Mouse (Mus musculus) kidney, postnatal 0 days (tissue): ENCODE measurements around the gene Rpl3. TPM values are rescaled to one million over a fixed set of nuclear protein-coding genes. Genes with fewer than 3 reads are reported as not detected.

Experiments
- ATAC-seq: fragments of 200-750 bp; cut with Nextera tagmentation; replicated peaks from 2 replicates; pipeline ENCODE4 v1.8.0; 2017; ENCODE audit warnings: low read depth, moderate number of reproducible peaks, moderate TSS enrichment, moderate library complexity; ENCODE audit not compliant: low FRiP score
- DNase-seq: peaks from one replicate; pipeline ENCODE4 v3.0.0-alpha.2; 2016; ENCODE audit warnings: low spot score
- H3K27ac ChIP-seq: fragments of 300-500 bp; sonication (generic); 2 replicates; pipeline ENCODE4 v1.5.1; 2014; ENCODE audit warnings: mild to moderate bottlenecking
- H3K27me3 ChIP-seq: fragments of 300-500 bp; sonication (generic); 2 replicates; pipeline ENCODE4 v1.6.1; 2014; ENCODE audit warnings: low read length, mixed read lengths; ENCODE audit not compliant: insufficient read depth
- H3K36me3 ChIP-seq: fragments of 300-500 bp; sonication (generic); 2 replicates; pipeline ENCODE4 v1.6.1; 2014; ENCODE audit warnings: low read length, mixed read lengths; ENCODE audit not compliant: insufficient read depth
- H3K4me1 ChIP-seq: fragments of 300-500 bp; sonication (generic); replicated peaks from 2 replicates; pipeline ENCODE4 v1.6.1; 2014; ENCODE audit warnings: antibody characterized with exemption, low read length, mixed read lengths; ENCODE audit not compliant: insufficient read depth
- H3K4me2 ChIP-seq: fragments of 300-500 bp; sonication (generic); 2 replicates; pipeline ENCODE4 v1.6.1; 2014; ENCODE audit warnings: mild to moderate bottlenecking, low read length, moderate library complexity, mixed read lengths
- H3K4me3 ChIP-seq: fragments of 300-500 bp; sonication (generic); replicated peaks from 2 replicates; pipeline ENCODE4 v1.5.1; 2014; ENCODE audit warnings: low read depth, low read length
- H3K9ac ChIP-seq: fragments of 300-500 bp; sonication (generic); 2 replicates; pipeline ENCODE4 v1.6.1; 2014; ENCODE audit warnings: low read depth, low read length
- H3K9me3 ChIP-seq: fragments of 300-500 bp; sonication (generic); replicated peaks from 2 replicates; pipeline ENCODE4 v1.6.1; 2016; ENCODE audit warnings: low read length, inconsistent platforms, mixed read lengths
- CTCF ChIP-seq: IDR thresholded peaks from 2 replicates; pipeline ENCODE4 v1.5.1; 2016; ENCODE audit warnings: antibody characterized with exemption, low read depth, mild to moderate bottlenecking, moderate library complexity
- WGBS: fragments of 180-500 bp; shearing (Covaris S2); extraction: QIAGEN DNeasy Blood & Tissue Kit; methylation state at CpG from one replicate; pipeline ENCODE4 v1.1.7; 2014; 5-methylcytosine and 5-hydroxymethylcytosine counted together
- polyA plus RNA-seq: library from polyadenylated mRNA; unstranded; fragments of >200 nt; fragmentation: Nextera tagmentation; extraction: Ambion mirVana; gene quantifications from 2 replicates; pipeline ENCODE4 v1.2.1, GENCODE M21; 2015

Gene Rpl3
- polyA plus RNA-seq, 1 experiment from 2014 or later: 975 TPM

GRCm38 (mm10) chr15:80078058-80078814 lies 13.4 kb downstream of the Rpl3 start:
- Histone ChIP-seq H3K27ac (no peak overlapping the region), H3K4me1 (peaks cover 6% of the 10 kb centered on the region; the same call in 1 of the 2 replicates), H3K9me3 (no peaks in the 10 kb centered on the region), H3K4me2 (no peak overlapping the region), H3K36me3 (peaks cover 38% of the 10 kb centered on the region), H3K9ac (no peak overlapping the region), H3K27me3 (no peaks in the 10 kb centered on the region), H3K4me3 (no peak overlapping the region)
- WGBS: 77% methylated on average over 11 of the region's 11 CpGs
- TF ChIP-seq CTCF: 0 out of 2 replicates have a peak, but pooled peaks have one; percentile 28
- DNase-seq (no peak), ATAC-seq (no peak)

GRCm38 (mm10) chr15:80076338-80077136 lies 15.1 kb downstream of the Rpl3 start:
- Histone ChIP-seq H3K27me3 (no peaks in the 10 kb centered on the region), H3K27ac (no peak overlapping the region), H3K9ac (no peak overlapping the region), H3K4me3 (no peak overlapping the region), H3K4me1 (peaks cover 6% of the 10 kb centered on the region; the same call in 1 of the 2 replicates), H3K9me3 (no peaks in the 10 kb centered on the region), H3K4me2 (no peak overlapping the region), H3K36me3 (peaks cover 33% of the 10 kb centered on the region)
- TF ChIP-seq CTCF: peak; percentile 85
- DNase-seq (peak; percentile 86), ATAC-seq (no peak)
- 9% methylated on average over 2 of the region's 2 CpGs for WGBS

DNA sequence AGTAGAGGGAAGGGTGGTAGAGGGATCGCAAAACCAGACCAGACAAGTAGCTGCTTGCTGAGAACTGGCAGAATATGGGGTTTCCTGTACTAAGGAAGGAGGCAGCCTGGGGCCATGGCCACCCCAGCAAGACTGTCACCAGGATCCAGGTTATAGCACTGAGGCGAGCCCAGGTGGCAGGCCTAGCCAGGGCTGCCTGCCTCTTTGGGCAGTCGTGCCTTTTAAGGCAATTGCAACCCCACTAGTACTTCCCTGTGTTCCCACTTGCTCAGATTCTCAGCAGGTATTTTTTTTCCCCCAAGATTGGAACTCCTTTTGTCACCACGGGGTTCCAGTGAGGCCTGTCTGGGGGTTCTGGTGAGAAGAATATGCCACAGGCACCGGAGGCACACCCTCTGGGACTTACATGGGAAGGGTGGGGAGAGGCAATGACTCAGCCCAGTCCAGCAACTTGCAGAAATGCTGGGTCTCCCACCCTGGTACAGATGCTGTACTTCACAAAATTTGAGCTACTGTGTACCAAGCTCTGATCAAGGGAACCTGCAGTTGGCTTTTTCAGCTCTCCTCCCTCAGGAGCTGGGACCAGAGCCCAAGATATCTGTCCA lies 15.8 kb downstream of the Rpl3 start:
- Histone ChIP-seq H3K4me2 (no peak overlapping the region), H3K4me3 (no peak overlapping the region), H3K27ac (peak overlapping the region; percentile 47; the same call in 1 of the 2 replicates), H3K4me1 (peaks cover 1% of the 10 kb centered on the region; the same call in 1 of the 2 replicates), H3K27me3 (no peaks in the 10 kb centered on the region), H3K9me3 (no peaks in the 10 kb centered on the region), H3K36me3 (peaks cover 33% of the 10 kb centered on the region), H3K9ac (no peak overlapping the region)
- 35% methylated on average over 5 of the region's 5 CpGs for WGBS
- ATAC-seq: no peak
- no peak for DNase-seq
- TF ChIP-seq CTCF: no peak

DNA sequence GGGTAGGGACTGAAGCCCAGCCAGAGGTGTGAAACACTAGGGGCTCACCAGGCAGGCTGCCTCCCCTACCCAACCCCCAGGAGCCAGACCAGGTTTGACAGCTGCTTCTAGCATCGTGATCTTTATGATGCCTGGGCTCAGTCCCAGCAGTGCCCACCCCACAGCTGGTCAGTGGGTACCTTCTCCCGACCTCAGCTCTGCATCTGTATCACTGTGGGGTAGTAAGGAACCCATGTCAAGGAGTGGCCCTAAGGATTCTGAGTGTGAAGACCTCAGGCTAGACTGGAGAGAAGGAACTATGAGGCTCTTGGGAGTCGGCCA lies 16.3 kb downstream of the Rpl3 start:
- peak overlapping the region; percentile 47; the same call in 1 of the 2 replicates for H3K27ac ChIP-seq

DNA sequence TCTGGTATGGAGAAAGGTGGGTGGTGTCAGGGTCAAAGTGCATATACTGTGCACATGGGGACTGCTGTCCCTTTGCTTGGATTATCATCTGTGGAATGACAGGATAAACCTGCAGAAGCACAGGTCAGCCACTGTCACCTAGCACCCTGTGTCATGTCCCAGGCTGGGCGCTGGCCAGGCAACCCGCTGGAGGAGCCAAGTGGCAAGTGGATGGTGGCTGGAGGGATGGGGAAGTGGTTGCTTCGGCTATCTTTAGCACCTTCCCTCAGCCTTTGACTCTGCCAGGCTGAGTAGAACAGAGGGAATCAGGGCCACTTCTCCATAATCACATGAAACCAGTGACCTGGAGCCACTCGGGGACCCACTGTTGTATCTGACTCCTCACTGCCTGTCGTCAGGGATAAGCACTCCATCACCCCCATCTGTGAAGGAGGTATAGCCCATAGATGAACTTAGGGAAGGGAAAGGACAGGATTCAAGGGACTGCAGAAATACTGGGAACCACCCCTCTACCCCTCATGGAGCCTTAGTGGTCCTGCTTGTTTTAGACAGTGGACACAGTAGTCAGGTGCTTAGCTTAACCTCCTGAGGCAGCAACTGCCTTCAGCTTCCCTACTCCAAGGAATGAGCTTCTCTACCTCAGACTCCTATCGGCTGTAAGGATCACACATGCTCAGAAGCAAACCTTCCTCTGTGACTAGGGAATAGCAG lies 16.9 kb downstream of the Rpl3 start:
- ATAC-seq (no peak), DNase-seq (no peak)
- WGBS: 50% methylated on average over 6 of the region's 6 CpGs
- Histone ChIP-seq H3K9ac (no peak overlapping the region), H3K4me2 (no peak overlapping the region), H3K4me3 (no peak overlapping the region), H3K4me1 (no peaks in the 10 kb centered on the region; the same call in 1 of the 2 replicates), H3K27me3 (no peaks in the 10 kb centered on the region), H3K36me3 (peaks cover 28% of the 10 kb centered on the region), H3K9me3 (no peaks in the 10 kb centered on the region), H3K27ac (no peak overlapping the region)
- no peak for TF ChIP-seq CTCF

More for the DNA sequence above, 16.3 kb downstream of the Rpl3 start:
- no peaks in the 10 kb centered on the region for H3K9me3 ChIP-seq
- no peak overlapping the region for H3K9ac ChIP-seq
- DNase-seq (no peak), ATAC-seq (no peak)
- no peaks in the 10 kb centered on the region; the same call in 1 of the 2 replicates for H3K4me1 ChIP-seq
- no peaks in the 10 kb centered on the region for H3K27me3 ChIP-seq
- no peak for TF ChIP-seq CTCF
- no peak overlapping the region for H3K4me3 ChIP-seq
- 31% methylated on average over 3 of the region's 3 CpGs for WGBS
- H3K4me2 ChIP-seq: no peak overlapping the region
- peaks cover 33% of the 10 kb centered on the region for H3K36me3 ChIP-seq

DNA sequence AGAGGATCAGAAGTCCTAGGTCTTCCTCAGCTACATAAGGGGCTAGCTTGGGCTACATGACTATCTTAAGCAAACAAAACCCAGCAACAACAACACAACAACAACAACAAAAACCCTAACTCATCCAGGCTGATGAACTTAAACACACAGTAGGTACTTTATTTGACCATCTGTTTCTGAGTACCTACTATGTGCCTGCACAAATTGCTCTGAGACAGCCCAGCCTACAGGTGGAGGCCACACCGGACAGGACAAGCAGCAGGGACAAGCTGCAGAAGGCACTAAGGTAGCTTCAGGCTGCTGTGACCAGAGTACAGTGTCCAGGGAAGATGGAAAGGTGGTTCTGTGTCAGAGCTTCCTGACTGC lies 18.4 kb downstream of the Rpl3 start:
- Histone ChIP-seq H3K27me3 (no peaks in the 10 kb centered on the region), H3K9ac (no peak overlapping the region), H3K4me3 (no peak overlapping the region), H3K4me2 (no peak overlapping the region), H3K9me3 (no peaks in the 10 kb centered on the region), H3K27ac (no peak overlapping the region), H3K36me3 (peaks cover 12% of the 10 kb centered on the region; the same call in 1 of the 2 replicates), H3K4me1 (no peaks in the 10 kb centered on the region; the same call in 1 of the 2 replicates)
- no peak for DNase-seq
- TF ChIP-seq CTCF: no peak
- 93% methylated on average over 1 of the region's 1 CpGs for WGBS
- ATAC-seq: no peak
